Mouse (Mus musculus) cortical plate, adult 2 months (tissue): ENCODE results near the gene Ppp2r1b. TPM values are rescaled to one million over a fixed set of nuclear protein-coding genes. Genes with fewer than 3 reads are reported as not detected.

Source experiments
- H3K27ac ChIP-seq: fragments of 200-500 bp; 2 replicates; pipeline ENCODE4 v1.5.1; 2012; ENCODE audit warnings: low read length, control low read depth, inconsistent platforms; ENCODE audit not compliant: insufficient read depth
- H3K4me1 ChIP-seq: fragments of 200-500 bp; 2 replicates; pipeline ENCODE4 v1.6.1; 2011; ENCODE audit warnings: low read length; ENCODE audit not compliant: control insufficient read depth, insufficient read depth
- H3K4me3 ChIP-seq: fragments of 200-500 bp; 2 replicates; pipeline ENCODE4 v1.5.1; 2011; ENCODE audit warnings: mild to moderate bottlenecking, low read length, control low read depth; ENCODE audit not compliant: insufficient read depth
- CTCF ChIP-seq: fragments of 200-500 bp; IDR thresholded peaks from 2 replicates; pipeline ENCODE4 v1.5.1; 2011; ENCODE audit warnings: mild to moderate bottlenecking, control low read depth, low read length; ENCODE audit not compliant: insufficient read depth; ENCODE audit errors: extremely low read depth
- POLR2A ChIP-seq: fragments of 200-500 bp; IDR thresholded peaks from 2 replicates; pipeline ENCODE4 v1.6.1; 2011; ENCODE audit warnings: mild to moderate bottlenecking, low read length, control low read depth; ENCODE audit not compliant: insufficient read depth; ENCODE audit errors: extremely low read depth
- polyA plus RNA-seq: library from polyadenylated mRNA; depleted of rRNA; stranded (reverse); fragments of >200 nt; gene quantifications from 2 replicates; pipeline ENCODE4 v1.2.3, GENCODE M21; 2012

Ppp2r1b gene
- polyA plus RNA-seq, 1 experiment: 14.9 TPM

DNA sequence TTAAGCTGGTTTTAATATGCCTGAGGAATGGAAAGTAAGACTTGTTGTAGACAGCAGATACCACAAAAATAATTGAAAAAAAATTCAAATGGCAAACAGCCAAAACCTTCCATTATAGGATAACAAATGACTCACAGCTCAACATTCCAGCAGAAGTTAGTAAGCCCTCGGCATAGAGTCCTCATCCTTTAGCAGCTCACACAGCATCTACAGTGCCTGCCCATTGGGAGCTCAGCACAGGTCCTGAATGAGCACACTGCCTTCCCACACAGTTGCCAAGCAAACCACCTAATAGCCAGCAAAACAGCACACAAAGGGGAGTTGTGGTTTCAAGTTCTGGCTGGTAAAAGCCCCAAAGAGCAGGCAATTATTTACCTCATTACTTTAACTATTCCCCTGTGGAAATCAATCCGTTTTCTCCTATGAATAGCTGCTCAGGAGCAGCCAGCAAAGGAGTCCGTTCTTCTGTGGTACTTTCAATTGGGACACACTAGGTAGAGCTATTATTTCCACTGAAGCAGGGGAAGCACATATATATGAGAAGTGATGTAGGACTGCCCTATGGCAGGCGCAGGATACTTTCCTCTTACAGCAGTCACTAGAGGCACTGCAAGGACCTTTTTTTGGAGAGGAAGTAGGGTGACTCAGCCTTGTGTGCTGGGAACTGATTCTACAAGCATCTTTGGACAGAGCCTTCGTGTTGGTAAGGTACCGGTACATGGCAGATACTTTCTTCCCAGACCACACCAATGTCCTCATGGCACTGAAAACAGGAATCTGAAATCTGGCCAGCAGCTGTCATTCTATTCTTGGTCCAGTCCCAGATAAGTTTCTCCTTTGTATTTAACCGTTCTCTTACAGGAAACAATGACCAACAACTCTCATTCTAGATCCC is 55.2 kb downstream of the Ppp2r1b start:
- no peak overlapping the region for H3K27ac ChIP-seq
- no peak for TF ChIP-seq POLR2A
- TF ChIP-seq CTCF: no peak
- no peak overlapping the region for H3K4me3 ChIP-seq
- H3K4me1 ChIP-seq: peaks cover 4% of the 10 kb centered on the region

DNA sequence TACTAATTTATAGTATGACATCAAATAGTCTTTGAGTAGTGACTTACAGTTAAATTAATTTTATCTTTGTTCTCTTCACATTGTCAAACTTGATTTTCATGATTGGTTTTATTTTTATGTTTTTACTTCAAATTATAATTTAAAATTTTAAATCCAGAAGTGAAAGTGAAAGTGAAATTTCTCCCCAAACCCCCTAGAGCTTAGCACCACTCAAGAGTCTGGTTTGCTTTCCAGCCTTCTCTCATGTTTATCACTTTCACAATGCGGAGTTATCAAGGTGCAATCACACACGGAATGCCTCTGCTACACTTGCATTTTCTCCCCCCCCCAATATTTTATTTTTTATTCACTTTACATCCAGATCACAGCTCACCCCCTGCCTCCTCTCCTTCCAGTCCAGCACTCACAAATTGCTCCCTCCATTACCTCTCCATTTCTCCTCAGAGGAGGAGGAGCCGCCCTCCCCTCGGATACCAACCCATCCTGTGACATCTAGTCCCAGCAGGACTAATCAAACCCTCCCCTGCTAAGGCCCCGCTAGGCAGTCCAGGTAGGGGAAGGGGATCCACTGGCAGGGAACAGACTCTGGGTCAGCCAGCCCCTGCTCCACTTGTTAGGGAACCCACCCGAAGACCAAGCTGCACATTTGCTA is 59.2 kb downstream of the Ppp2r1b start:
- no peak overlapping the region for H3K4me3 ChIP-seq
- peaks cover 10% of the 10 kb centered on the region for H3K4me1 ChIP-seq
- no peak overlapping the region for H3K27ac ChIP-seq
- TF ChIP-seq CTCF: no peak

GRCm38 (mm10) chr9:50905321-50905720 is 60.2 kb downstream of the Ppp2r1b start:
- no peak overlapping the region for H3K4me3 ChIP-seq
- H3K27ac ChIP-seq: no peak overlapping the region

GRCm38 (mm10) chr9:50911861-50912515 is 66.9 kb downstream of the Ppp2r1b start:
- H3K27ac ChIP-seq: no peak overlapping the region

More at GRCm38 (mm10) chr9:50905321-50905720, 60.2 kb downstream of the Ppp2r1b start:
- H3K4me1 ChIP-seq: peaks cover 8% of the 10 kb centered on the region
- TF ChIP-seq CTCF: no peak
- TF ChIP-seq POLR2A: no peak

DNA sequence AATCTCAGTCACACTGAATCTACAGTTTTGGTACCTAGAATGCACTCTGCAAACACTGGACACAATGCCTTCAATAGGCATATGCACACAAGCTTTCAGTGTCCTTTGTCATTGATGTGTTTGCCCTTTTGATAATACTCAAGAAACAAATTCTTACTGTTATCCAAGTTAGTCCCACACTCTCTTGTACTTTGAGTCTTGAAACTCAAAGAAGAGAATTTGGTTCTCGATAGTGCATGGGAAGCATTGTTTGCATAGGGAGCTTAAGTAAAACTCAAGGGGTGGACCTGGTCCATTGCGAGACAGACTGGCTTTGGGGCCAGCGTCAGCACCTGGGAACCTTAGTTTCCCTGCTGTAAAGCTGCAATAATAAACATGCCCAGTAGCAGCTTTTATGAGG is 73.0 kb downstream of the Ppp2r1b start:
- TF ChIP-seq POLR2A (no peak), CTCF (no peak)
- Histone ChIP-seq H3K4me3 (no peak overlapping the region), H3K27ac (no peak overlapping the region), H3K4me1 (peaks cover 2% of the 10 kb centered on the region; the same call in 1 of the 2 replicates)

More at GRCm38 (mm10) chr9:50911861-50912515, 66.9 kb downstream of the Ppp2r1b start:
- Histone ChIP-seq H3K4me1 (peaks cover 4% of the 10 kb centered on the region; the same call in 1 of the 2 replicates), H3K4me3 (no peak overlapping the region)
- TF ChIP-seq CTCF (no peak), POLR2A (no peak)

GRCm38 (mm10) chr9:50919554-50919953 is 74.5 kb downstream of the Ppp2r1b start:
- Histone ChIP-seq H3K4me3 (no peak overlapping the region), H3K27ac (no peak overlapping the region), H3K4me1 (peaks cover 2% of the 10 kb centered on the region; the same call in 1 of the 2 replicates)
- TF ChIP-seq POLR2A: no peak
- no peak for TF ChIP-seq CTCF

DNA sequence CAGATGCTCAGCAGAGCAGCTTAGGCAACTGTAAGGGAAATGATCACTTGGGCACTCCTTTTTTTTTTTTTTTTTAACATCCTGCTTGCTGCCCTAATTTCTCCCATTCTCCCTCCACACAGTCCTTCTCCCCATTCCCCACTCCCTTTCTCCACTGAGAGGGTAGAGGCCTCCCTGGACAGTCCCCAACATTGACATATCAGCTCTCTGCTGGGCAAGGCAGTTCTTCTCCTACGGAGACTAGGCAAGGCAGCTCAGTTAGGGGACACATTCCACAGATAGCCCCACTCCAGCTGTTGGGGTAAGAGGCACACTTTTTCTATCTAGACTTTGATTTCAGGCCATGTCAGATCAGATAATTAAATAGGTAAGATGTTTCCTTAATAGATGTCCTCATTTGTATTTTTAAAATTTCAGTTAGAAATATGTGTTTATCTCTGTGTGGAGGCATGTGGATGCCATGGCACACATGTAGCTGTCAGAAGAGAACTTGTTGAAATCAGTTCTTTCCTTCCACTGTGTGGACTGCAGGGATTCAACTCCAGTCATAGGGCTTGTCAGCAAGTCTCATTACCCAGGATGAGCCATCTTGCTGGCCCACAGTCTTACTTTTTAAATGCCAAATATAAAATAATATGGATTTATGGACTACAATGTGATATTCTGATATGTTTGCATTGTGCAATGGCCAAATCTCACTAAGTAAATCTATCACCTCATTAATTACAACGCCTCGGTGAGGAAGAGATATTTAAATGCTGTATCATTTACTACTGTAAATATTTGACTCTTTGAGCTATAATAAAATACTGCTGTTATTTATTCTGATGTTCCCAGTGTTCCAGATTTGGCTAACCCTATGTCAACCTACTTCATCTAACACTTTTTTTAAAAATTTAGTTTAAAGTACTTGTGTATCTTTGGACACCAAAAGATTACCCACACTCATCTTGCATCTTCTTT is 76.1 kb downstream of the Ppp2r1b start:
- Histone ChIP-seq H3K4me3 (no peak overlapping the region), H3K4me1 (peaks cover 2% of the 10 kb centered on the region; the same call in 1 of the 2 replicates), H3K27ac (no peak overlapping the region)
- TF ChIP-seq POLR2A: no peak
- no peak for TF ChIP-seq CTCF

DNA sequence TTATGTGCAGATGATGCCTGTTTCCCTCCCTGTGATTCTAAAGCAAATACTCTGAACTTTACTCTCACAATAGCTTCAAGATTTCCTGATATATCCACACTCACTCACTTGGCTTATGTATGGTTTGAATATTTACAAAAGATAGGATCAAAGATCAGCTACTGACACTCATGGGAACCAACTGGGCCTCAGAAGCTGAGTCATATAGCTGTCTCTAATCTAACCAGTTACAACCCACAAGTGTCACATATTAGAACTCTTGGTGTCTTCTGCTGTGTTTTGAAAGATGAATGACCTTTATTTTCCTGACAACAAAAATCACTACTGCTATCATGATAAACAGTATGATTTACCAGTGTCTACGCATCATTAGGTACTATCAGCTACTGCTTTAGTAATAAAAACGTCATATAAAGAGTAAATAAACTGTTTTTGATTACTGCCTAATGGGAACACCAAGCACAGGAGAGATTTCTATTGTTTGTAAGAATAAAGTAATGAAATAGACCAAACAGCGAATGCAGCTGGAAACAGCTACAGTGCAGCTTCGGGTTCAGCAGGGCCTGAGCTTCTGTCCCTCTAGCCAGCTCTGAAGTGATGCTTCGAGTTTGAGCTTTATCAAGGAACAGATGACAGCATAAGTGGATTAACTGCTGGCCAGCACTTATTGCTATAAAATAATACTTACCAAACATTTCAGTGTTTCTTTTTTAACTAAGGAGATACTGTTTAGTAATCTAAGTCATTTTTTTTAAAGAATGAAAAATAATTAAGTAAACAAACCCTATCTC is 77.5 kb downstream of the Ppp2r1b start:
- Histone ChIP-seq H3K4me1 (no peaks in the 10 kb centered on the region), H3K27ac (no peak overlapping the region), H3K4me3 (no peak overlapping the region)
- TF ChIP-seq POLR2A (no peak), CTCF (no peak)

DNA sequence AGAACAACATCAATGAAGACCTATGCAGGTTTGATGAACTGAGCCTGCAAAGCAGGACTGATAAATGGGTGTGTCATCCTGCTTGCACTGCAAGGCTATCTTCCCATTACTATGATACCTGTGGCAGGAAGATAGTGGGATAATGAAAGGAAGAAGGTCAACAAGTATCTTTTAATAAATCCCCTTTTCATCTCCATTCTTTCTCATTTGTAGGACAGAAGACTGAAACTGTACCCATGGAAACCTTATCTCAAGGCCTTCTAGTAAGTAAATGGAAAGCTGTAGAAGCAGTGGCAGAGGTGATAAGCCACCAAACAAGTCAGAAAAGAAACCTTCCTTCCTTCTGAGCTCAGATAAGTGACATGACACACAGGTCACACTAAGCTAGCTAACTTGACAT is 79.4 kb downstream of the Ppp2r1b start:
- no peak overlapping the region for H3K27ac ChIP-seq
- no peaks in the 10 kb centered on the region for H3K4me1 ChIP-seq
- H3K4me3 ChIP-seq: no peak overlapping the region
- TF ChIP-seq CTCF (no peak), POLR2A (no peak)
